Mouse (Mus musculus): Measurements from ENCODE around the gene Rccd1. TPM values are rescaled to one million over a fixed set of nuclear protein-coding genes. Genes with fewer than 3 reads are reported as not detected.

Gene Rccd1
- 1 to 10 TPM; 6.8 to 7.6 TPM for total RNA-seq (2021)
- long read RNA-seq, experiment 1, partial matches to known transcripts: 0 of 11 reads
- long read RNA-seq, experiment 1, other reads (novel, unspliced or antisense): 8 of 11 reads
- long read RNA-seq, experiment 2, partial matches to known transcripts: 0 of 5 reads
- long read RNA-seq, experiment 2, other reads (novel, unspliced or antisense): 4 of 5 reads

DNA sequence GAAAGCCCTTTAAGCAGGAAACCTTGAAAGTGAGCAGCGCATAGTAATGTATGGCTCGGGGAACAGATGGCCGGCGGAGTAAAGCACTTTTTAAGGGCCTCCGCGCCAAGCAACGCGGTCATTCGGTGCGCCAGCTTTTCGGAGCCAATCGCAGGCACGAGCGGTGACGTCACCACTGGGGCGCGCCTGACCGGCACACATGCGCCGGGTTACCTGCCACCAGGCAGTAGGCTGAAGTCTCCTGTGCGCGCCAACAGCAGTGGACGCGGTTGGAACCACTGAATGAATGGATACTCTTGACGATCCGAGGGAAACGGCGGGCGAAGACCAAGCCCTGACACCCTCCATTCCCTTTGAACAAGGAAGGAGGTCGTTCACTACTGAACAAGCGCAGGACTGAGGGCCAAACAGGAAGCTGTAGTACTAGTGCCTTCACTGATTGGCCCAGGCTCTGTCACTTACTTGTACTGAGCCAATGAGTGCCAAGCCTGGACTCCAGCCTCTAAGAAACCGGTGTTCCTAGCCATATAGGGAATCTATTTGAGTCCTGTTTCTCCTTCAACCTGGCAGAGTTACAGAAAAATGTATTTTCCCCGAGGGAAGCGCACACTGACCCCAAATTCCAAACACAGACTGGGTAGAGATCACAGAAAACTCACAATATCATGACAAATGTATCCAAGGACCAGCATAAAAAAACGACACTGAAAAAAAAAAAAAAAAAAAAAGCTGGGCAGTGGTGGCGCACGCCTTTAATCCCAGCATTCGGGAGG, at the start of gene Rccd1:
Rccd1 (minus strand) TSS at position 412 of the 773 bp plus-strand sequence.
- intact Hi-C loops (cut with DNase I): loop anchor here (2.0 kb wide), 1 partner anchor 29 kb away; the partner anchor contains the start of gene Prc1
- peak; percentile 93 to 95 for DNase-seq

DNA sequence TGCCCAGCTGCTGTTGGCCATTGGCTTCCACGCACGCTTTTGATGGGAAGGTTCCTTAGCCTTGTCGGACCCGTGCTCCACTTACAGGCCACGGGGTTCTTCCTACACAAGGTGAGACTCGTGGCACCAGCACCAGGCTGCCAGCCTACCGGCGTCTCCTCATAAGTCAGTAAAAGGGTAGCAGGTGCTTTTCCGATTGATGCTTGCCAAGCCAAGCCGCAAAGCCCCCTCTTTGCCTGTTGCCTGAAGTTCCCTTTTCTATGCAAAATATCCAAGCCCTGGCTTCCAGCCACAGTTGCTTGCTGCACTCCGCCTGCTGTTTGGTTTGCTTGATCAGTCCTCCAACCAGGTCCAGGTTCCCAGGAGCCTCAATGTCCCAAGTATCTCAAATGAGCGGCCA, 49.6 kb upstream of the Rccd1 start:
- intact Hi-C loops (cut with DNase I): loop anchor here (5.0 kb wide), 1 partner anchor 232 kb away; no protein-coding TSS in a partner anchor
- DNase-seq: no peak

DNA sequence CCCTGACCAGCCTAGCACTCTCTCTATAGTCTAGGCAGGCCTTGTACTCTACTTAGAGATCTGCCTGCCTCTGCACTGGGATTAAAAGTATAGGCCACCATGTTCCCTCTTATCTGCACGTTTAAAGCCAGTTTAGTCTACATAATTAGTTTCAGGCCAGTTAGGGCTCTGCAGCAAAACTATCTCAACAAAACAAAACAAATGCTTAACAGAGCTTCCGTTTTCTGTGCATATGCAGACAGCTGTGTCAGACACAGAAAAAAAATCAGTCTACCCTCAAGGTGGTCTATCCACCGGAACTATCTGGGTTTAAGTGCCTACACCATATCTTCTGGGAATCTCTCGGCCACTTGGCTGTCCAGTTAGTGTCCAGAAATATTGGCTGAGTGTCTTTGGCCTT, 49.1 kb upstream of the Rccd1 start:
- intact Hi-C loops (cut with DNase I): loop anchor here (5.0 kb wide), 1 partner anchor 231 kb away; no protein-coding TSS in a partner anchor
- no peak for DNase-seq

DNA sequence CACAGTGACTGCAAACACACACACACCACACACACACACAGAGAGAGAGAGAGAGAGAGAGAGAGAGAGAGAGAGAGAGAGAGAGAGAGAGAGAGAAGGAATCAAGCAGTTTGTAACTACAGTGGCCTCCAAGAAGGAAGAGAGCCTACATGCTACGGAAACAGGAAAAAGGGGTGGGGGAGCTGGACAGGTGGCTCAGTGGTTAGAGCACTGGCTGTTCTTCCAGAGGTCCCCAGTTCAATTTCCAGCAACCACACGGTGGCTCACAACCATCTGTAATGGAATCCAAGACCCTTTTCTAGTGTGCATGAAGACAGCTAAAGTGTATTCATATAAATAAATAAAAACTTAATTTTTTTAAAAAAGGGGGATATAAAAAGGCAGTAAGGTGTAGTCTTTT, 48.4 kb upstream of the Rccd1 start:
- no peak for DNase-seq
- intact Hi-C loops (cut with DNase I): loop anchor here (5.0 kb wide), 1 partner anchor 230 kb away; no protein-coding TSS in a partner anchor

DNA sequence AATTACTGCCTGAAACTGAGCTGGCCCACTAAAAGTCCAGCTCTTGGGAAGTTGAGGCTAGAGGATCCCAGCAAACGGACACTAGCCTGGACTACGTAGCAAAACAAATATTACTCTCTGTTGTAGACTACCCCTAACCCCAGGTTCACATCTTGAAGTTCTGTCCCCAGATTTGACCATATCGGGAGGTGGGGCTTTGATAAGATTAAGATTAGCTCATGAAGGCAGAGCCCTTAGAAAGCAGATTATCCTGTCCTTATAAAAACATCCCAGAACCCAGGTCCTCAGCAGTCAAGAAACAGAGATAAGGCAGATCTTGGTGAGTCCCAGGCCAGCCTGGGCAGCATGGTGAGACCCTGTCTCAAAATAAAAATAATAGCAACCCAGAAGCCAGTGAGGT, 47.9 kb upstream of the Rccd1 start:
- intact Hi-C loops (cut with DNase I): loop anchor here (5.0 kb wide), 1 partner anchor 230 kb away; no protein-coding TSS in a partner anchor
- no peak for DNase-seq

DNA sequence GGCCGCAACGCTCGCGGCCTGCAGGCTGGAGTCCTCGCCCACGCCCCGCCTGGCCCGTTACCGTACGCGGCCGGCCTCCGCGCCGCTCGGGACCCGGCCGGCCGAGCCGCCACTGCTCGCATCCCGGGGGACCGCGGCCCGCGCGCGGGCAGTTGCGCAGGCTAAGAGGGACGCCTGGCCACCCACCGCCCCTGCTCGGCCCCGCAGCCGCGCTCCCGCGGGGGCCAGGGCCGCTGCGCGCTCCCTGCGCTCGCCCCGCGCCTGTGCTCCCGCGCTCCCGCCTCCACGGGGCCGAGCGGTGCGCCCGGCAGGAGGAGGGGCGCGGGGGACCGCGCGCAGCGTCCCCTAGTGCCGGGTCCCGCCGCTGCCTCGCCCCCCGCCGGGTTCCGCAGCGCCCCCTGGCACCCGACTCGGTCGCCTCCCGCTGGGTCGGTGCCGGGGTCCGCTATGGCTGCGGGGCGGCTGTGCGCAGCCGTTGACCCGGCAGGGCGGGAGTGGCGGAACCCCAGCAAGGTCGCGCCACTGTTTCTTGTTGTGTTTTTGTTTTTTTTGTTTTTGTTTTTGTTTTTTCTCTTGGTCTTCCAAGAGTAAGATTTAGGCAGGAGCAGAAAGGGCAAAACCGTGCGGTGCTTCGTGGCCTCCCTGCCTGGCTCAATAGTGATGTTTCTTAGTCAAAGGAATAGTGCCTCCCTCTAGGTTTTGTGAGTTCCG, 46.9 kb upstream of the Rccd1 start, which contains the start of gene Man2a2:
Man2a2 (minus strand) TSS at position 335 of the 711 bp plus-strand sequence.
- intact Hi-C loops (cut with DNase I): loop anchor here (2.0 to 5.0 kb wide), 2 partner anchors 30 to 229 kb away; partner anchors contain the start of gene Unc45a
- DNase-seq: peak; percentile 91 to 93

DNA sequence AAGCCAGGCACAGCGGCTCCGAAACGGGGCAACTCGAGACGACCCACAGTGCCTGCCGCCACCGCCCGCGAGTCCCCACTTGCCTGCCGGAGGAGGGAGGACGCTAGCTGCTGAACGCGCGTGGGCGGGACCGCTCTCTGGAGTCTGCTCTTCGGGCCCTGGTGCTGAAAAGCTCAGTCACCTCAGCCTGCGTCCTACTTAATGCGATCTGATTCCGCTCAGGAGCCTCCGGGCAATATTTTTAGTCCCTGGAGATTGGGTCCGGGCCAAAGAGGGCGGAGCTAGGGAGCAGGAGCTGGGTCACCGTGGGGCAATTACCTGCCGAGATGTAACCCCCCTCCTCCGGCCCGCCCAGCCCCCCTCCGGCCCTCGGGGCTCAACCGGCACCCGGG, 46.4 kb upstream of the Rccd1 start:
- intact Hi-C loops (cut with DNase I): loop anchor here (2.0 to 5.0 kb wide), 2 partner anchors 30 to 228 kb away; partner anchors contain the start of gene Unc45a
- DNase-seq: peak; percentile 82 to 85

DNA sequence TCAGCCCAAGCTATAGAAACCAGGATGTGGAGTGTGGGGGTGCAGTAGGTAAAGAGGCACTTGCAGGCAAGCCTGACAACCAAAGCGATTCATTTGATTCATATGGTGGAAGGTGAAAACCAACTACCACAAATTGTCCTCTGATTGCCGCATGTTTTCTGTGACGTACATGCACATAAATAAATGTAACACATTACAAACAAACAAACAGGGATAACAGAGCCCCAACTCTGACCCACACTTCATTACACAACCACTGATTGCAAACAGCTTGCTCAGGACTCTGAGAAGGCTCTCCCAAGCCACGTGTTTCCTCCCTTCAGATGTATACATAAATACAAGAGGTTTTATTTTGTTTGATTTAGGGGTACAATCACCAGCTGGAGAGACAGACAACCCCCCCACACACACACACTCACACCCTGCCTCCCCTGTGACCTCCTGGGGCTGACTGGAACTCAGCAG, 45.7 kb upstream of the Rccd1 start:
- intact Hi-C loops (cut with DNase I): loop anchor here (2.0 to 5.0 kb wide), 2 partner anchors 29 to 228 kb away; partner anchors contain the start of gene Unc45a

DNA sequence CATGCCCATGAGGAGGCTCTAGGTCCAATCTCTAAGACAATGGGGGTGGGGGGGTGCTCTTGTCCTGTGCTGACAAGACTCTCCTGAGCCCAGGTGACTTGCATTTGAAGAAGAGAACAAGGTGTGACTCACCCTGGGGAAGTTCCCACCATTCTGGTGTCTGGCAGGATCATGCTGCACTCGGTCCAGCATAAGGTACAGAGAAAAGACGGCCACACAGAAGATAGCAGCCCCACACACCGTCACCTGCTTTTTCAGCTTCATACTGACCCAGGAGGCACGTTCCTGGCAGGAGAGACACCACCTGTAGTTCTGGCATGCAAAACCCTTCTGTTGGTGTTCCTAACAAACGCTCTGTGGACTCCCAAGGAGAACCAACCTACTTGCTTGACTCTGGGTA, 45.2 kb upstream of the Rccd1 start:
- DNase-seq: no peak
- intact Hi-C loops (cut with DNase I): no loop called here

More for the DNA sequence above, 45.7 kb upstream of the Rccd1 start:
- no peak for DNase-seq

DNA sequence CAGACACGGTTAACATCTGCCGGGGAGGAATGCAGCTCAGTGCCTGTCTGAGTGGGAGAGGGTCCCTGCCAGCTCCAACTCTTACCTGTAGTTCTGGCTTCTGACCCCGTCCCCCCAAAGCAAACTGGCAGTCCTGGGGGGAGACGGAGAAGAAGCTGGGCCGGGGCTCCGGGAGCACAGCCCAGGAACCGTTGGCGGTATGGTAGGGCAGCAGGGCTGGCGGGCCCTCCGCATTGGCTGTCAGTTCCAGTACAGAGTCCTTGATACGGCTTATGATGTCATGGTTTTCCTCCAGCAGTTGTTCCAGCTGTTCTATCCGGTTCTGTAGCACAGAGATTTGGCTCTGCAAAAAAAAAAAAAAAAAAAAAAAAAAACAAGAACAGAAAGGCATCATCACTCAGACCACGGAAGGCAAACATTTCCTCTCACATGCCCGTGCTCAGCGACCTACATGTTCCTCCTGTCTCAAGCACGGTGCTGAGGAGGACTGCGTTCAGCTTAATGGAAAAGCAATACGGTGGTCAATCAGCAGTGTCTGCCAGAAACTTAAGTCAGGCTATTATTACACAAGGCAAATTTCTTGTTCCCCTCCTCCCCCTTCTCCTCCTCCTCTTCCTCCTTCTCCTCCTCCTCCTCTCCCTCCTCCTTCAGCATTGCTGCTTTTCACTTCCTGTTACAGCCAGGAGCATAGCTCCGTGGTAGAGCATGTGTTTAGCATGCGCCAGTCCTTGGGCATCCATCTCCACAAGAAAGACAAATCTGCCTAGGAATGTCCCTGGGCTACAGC, 44.6 kb upstream of the Rccd1 start:
- DNase-seq: peak; percentile 37 to 48

DNA sequence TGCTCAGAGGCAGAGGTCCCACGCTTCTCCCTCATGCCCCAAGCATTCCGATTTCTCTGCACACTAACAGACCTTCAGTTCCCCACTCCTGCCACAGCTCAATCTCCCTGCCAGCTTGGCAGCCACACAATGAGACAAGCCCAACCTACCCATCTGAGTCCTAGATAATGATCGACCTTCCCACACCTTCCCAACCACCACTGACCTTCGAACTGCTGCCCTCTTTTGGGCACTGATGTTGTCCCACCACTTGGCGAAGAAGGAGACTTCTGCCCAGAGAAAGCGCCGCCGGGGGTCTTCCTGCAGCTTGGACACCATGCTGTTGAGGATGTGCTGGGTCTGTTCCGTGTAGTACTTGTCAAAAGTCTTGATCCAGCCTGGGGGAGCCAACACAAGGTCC, 43.8 kb upstream of the Rccd1 start:
- no peak for DNase-seq
- intact Hi-C loops (cut with DNase I): no loop called here

More for the DNA sequence above, 44.6 kb upstream of the Rccd1 start:
- intact Hi-C loops (cut with DNase I): no loop called here

DNA sequence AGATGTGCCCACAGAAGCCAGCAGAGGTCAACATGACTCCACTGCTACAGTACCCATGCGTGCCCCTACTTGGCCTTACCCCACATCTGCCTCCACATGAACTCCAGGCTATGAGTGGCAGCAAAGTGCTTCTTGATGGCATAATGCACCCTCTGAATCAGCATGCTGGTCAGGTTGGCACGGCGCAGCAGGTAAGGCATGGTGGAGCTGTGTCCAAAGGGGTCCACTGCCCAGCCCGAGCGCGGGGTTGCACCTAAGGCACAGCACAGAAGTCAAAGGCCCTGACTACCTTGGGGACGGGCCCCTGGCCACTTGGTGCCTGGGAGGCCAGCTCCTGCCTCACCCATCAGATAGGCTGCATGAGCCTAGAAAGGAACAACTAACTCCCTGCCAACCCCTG, 43.0 kb upstream of the Rccd1 start:
- DNase-seq: no peak
- intact Hi-C loops (cut with DNase I): no loop called here

DNA sequence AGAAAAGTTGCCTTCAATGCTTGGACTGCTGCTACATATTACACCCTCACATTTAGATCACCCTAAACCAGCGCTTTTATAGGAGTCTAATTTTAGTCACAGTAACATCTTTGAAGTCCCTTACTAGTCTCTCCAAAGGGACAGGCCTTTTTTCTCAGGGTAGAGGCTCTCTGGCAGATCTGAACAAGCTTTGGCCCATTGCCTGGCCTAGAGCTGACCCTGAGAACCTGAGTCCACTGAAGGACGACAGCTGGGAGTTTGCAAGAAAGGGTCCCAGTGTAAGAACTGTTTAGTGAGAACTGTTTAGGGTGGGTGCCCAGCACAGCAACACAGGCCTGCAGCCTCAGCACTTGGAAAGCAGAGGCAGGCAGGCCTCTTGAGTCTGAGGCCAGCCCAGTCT, 41.5 kb upstream of the Rccd1 start:
- intact Hi-C loops (cut with DNase I): no loop called here
- peak; percentile 55 to 66 for DNase-seq

DNA sequence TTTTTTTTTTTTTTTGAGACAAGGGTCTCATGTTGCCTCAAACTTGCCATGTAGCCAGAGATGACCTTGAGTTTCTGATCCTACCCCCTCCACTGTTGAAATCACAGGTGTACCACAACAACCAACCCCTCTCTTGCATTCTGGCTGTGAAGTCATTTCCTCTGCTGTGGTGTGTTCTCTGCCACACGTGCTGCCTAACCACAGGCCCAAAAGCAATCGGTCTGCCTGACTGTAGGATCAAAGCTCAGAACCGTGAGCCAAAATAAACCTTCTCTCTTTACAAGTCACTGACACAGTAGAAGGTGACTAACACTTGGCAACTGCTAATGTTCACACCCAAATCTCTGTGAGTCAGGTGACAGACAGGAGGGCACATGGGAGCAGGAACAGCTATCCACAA, 36.2 kb upstream of the Rccd1 start:
- no peak for DNase-seq
- intact Hi-C loops (cut with DNase I): no loop called here

DNA sequence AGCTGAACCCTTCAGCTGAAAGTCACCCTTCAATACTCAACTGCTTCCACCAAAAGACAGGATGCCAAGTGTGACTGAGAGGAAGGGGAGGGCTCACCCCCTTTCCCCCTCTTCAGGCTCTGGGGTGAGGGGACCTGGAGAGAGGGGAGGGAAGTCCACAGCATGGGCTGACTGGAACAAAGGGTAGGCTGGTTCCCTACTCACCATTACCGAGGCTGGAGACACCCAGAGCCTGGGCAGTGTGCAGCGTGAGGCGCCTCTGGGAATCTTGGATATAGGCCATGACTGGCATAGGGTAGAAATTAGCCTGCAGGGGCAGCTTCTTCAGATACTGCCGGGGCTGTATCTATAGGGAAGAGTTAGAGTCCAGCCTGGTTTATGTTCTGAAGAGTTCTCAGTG, 33.8 kb upstream of the Rccd1 start:
- intact Hi-C loops (cut with DNase I): no loop called here
- no peak for DNase-seq

DNA sequence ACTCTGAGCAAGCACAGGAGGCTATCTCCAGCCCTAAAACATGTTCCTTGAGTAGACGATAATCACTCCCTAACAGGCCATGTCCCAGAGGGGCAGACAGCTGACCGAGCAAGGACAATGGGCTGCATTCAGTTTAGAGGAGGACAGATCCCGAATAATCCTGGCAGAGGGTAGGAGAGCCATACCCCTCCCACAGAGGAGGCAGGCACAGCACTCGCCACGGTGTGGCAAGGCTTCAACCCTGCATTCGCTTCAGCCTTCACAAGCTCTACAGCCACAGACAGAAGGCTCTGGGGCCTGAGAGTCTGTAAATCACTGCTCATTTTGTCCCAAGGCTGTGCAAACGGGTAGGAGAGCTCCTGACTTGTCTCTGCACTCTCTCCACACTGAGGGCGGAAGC, 32.9 kb upstream of the Rccd1 start:
- DNase-seq: peak in 1 of 2 experiments; percentile 24
- intact Hi-C loops (cut with DNase I): no loop called here

DNA sequence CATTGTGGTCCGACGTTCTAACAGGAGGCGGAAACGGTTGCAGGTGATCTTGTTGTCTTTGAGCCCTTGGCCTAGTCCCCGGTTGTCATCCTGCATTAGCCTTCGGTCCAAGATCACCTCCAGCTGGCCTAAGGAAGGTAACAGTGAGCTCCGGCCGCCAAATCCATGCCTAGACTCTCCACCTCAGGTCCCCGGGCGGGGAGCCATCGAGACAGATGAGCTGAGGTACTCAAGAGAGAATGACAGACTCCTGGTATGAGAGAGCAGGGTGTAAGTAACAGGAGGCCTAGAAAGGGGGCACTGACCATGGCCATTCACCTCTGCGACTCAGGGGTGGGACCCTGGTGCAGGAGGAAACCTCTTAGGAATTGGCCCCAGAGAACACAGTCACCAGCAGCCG, 32.1 kb upstream of the Rccd1 start:
- intact Hi-C loops (cut with DNase I): no loop called here
- DNase-seq: no peak

DNA sequence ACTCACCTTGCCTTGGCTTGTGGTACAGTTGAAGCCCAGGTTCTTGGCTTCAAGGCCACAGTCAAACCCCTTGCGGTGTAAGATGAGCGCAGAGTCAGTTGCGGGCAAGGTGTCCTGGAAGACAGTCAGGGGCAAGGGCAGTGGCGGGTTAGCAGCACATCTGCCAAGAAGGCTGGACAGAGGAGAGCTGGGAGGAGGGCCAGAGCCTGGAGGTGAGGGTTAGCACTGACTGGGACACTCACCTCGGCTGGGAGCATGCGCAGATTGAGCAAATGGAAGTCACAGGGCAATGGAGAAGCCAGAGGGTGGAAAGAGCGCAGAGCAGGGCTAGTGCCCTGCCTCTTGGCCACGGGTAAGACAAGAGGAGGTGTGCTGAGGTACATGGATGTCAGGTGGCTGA, 28.7 kb upstream of the Rccd1 start:
- intact Hi-C loops (cut with DNase I): no loop called here
- no peak for DNase-seq

DNA sequence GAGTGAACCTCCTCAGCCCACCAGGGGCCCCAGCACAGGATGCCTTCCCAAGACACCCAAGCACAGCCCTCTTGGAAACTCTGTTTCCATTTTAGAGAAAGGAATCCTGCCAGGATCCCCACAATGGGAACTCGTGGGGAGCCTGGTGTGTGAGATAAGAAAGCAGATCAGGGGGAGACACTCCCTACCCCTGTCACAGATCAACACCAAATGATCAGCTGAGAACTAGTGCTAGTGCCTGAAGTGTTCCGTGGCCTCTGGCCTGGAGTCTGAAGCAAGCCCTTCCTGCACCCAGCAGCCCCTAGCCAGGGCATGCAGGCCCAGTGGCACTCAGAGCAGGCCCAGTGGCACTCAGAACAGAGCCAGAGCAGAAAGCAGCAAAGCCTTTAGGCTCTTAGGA, 26.6 kb upstream of the Rccd1 start:
- no peak for DNase-seq
- intact Hi-C loops (cut with DNase I): no loop called here
